8 mouse cellular contexts compared by ENCODE assay signal in genomic region chr13:13953874-13954832, GRCm38 (mm10). TPM values are rescaled to one million over a fixed set of nuclear protein-coding genes. Genes with fewer than 3 reads are reported as not detected.
DNase-seq lines count a peak whose midpoint lies in the region; ATAC-seq and TF ChIP-seq lines count a peak whose summit lies in the region.

Gene B3galnt2, plus strand, starts transcription at chr13:13954469.

- peak within 1 kb of the TSS; percentile 3; the same call in 1 of the 2 replicates for H3K27ac ChIP-seq in ES-E14 (ENCODE audit: insufficient read depth, low read depth, low read length, poor library complexity, severe bottlenecking)
- H3K27ac ChIP-seq in forebrain, embryonic 15.5 days (replicated peaks) = peak within 1 kb of the TSS; percentile 82

- ATAC-seq in forebrain, embryonic 15.5 days (replicated peaks) = peak; percentile 99
- peak; percentile 98 for ATAC-seq in neutrophil, adult 5-6 weeks (ENCODE audit: extremely low read depth, insufficient number of reproducible peaks, low FRiP score, poor library complexity, severe bottlenecking)

- peak; percentile 91; the same call in 1 of the 2 replicates for TF ChIP-seq POLR2A in lung, adult 2 months (IDR thresholded peaks at IDR 0.05; ENCODE audit: borderline replicate concordance, extremely low read depth, low read depth, low read length)

- H3K4me3 ChIP-seq in ES-E14 (ENCODE audit: insufficient read depth in 1 of 2, low read depth in 1 of 2, low read length in 2 of 2, poor library complexity in 1 of 2, severe bottlenecking in 1 of 2) = peak within 1 kb of the TSS; percentile 83 to 92
- peak within 1 kb of the TSS; percentile 99 for H3K4me3 ChIP-seq in forebrain, embryonic 15.5 days
- peak within 1 kb of the TSS; percentile 96 for H3K4me3 ChIP-seq in lung, adult 2 months (replicated peaks; ENCODE audit: extremely low read depth, low read depth, low read length)

- H3K9me3 ChIP-seq in ES-E14 (ENCODE audit: control insufficient read depth, insufficient read depth, low read depth, low read length) = no peaks in the 10 kb centered on the region
- H3K9me3 ChIP-seq in forebrain, embryonic 15.5 days = no peaks in the 10 kb centered on the region

- H3K36me3 ChIP-seq in ES-E14 (ENCODE audit: control insufficient read depth, insufficient read depth, low read length, poor library complexity, severe bottlenecking) = no peaks in the 10 kb centered on the region
- H3K36me3 ChIP-seq in forebrain, embryonic 15.5 days = no peaks in the 10 kb centered on the region

- under 1% methylated on average over 78 of the region's 78 CpGs for WGBS in forebrain, embryonic 15.5 days
- 1% methylated on average over 78 of the region's 78 CpGs for WGBS in lung, adult 2 months

- in situ Hi-C loops in ES-E14 (cut with MboI; ENCODE audit: low sequenced_read_pairs in 2 of 2, unreplicated experiment in 2 of 2) = no loop called here

- H3K4me1 ChIP-seq in ES-E14 (ENCODE audit: control insufficient read depth in 2 of 2, insufficient read depth in 2 of 2, low read length in 2 of 2, poor library complexity in 1 of 2) = no peaks in the 10 kb centered on the region
- peaks cover 21% of the 10 kb centered on the region for H3K4me1 ChIP-seq in forebrain, embryonic 15.5 days
- H3K4me1 ChIP-seq in lung, adult 2 months (ENCODE audit: control insufficient read depth, insufficient read depth, low read length) = no peaks in the 10 kb centered on the region

- intact Hi-C loops in heart, postnatal 25 days (cut with DNase I) = loop anchor here (10.0 kb wide), 1 partner anchor 661 kb away; the partner anchor contains the start of genes Mrpl32 and Psma2

- peak; percentile 95 for DNase-seq in ES-E14 (ENCODE audit: low read depth, low spot score)
- DNase-seq in cerebellum, adult 11-12 months = peak; percentile 99
- DNase-seq in heart, postnatal 25 days (ENCODE audit: low spot score) = peak; percentile 96
- DNase-seq in layer of hippocampus, adult 18-20 months (ENCODE audit: low spot score in 2 of 2) = peak; percentile 97 to 99
- peak; percentile 92 for DNase-seq in lung, adult 2 months
- DNase-seq in thymus, adult 18-20 months = peak; percentile 97 to 99

- H3K27me3 ChIP-seq in forebrain, embryonic 15.5 days = no peaks in the 10 kb centered on the region

- H3K9ac ChIP-seq in ES-E14 (ENCODE audit: insufficient read depth, low read depth, low read length, poor library complexity, severe bottlenecking) = peak within 1 kb of the TSS; percentile 85
- H3K9ac ChIP-seq in forebrain, embryonic 15.5 days (replicated peaks) = peak within 1 kb of the TSS; percentile 81

- peak within 1 kb of the TSS; percentile 86 for H3K4me2 ChIP-seq in forebrain, embryonic 15.5 days (replicated peaks)

- TF ChIP-seq CTCF in lung, adult 2 months (IDR thresholded peaks at IDR 0.05; ENCODE audit: insufficient read depth, low read length) = no peak

TF ChIP-seq in ES-E14, 5 proteins besides CTCF, POLR2A, EP300 and RAD21:
- TF ChIP-seq ZNF384 (IDR thresholded peaks at IDR 0.05; ENCODE audit: low read depth, low read length) = no peak
- peak; percentile 96 for TF ChIP-seq HCFC1 (IDR thresholded peaks at IDR 0.05; ENCODE audit: borderline replicate concordance, insufficient read depth, low read length)
- TF ChIP-seq CHD2 (IDR thresholded peaks at IDR 0.05; ENCODE audit: low read depth, low read length) = no peak

RNA-seq across cellular contexts. Expression of gene B3galnt2, which starts in this region (rescaled TPM):
- 46.3 and 59.4 TPM in 2 replicates for total RNA-seq in ES-E14 (2012; rRNA removed)
- polyA plus RNA-seq in forebrain, embryonic 15.5 days (2015; fragmentation: Nextera tagmentation; extraction: Ambion mirVana) = 20.1 and 24.3 TPM in 2 replicates
- total RNA-seq in heart, postnatal 25 days (2021) = 10 to 100 TPM; 24.5 to 25.2 TPM
- total RNA-seq in layer of hippocampus, adult 18-20 months (2021) = 10 to 100 TPM; 14.1 to 15.9 TPM
- polyA plus RNA-seq in lung, adult 2 months (2012; rRNA removed) = 46.4 and 73.3 TPM in 2 replicates
- total RNA-seq in neutrophil, adult 5-6 weeks (2017) = 34.0 and 38.9 TPM in 2 replicates

Comparison
In these comparisons a context has a peak if more than half of its experiments do, and no peak if none do; other contexts are left out.
1. Peak in every context shown above with its lines: DNase-seq, ATAC-seq, H3K4me3 ChIP-seq and H3K27ac ChIP-seq.